Mouse (Mus musculus): ENCODE measurements around the gene Fgf15. TPM values are rescaled to one million over a fixed set of nuclear protein-coding genes. Genes with fewer than 3 reads are reported as not detected.

Gene Fgf15
- total RNA-seq (2014; rRNA removed) (9.9 and 11.3 TPM in 2 replicates), polyA plus RNA-seq (2015; fragmentation: Nextera tagmentation; extraction: Ambion mirVana) (9.1 and 9.4 TPM in 2 replicates)

- WGBS = 1% methylated on average over 65 of the region's 65 CpGs
- peaks cover 23% of the 10 kb centered on the region for H3K27me3 ChIP-seq (ENCODE audit: insufficient read depth, low read length)
- DNase-seq (ENCODE audit: low spot score) = peak; percentile 37
Observed at GRCm38 (mm10) chr7:144896294-144897218, at the start of gene Fgf15. TSS of gene Fgf15 (plus strand) at chr7:144896531.

DNA sequence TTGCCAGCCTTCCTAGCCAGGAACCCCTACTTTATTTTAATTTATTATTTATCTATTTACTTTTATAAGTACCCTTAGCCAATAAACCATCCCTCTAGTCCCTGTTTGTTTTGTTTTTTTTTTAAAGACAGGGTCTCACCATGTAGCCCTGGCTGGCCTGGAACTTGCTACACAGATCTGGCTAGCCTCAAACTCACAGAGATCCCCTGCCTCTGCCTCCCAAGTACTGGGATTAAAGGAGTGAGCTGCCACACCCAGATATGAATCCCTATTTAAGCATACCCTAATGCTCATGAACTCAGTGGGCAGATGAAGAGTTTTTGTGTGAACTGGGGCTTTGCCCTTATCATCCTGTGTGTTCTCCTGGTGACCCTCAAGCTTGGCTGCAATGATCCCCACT, 49.3 kb upstream of the Fgf15 start, which contains the start of gene Fgf4:
TSS of gene Fgf4 (plus strand) at position 301 of the 400 bp plus-strand sequence.
- no peaks in the 10 kb centered on the region for H3K36me3 ChIP-seq (ENCODE audit: insufficient read depth, low read length)
- no peak within 1 kb of the TSS for H3K4me2 ChIP-seq (ENCODE audit: low read depth, low read length)
- DNase-seq (ENCODE audit: low spot score) (no peak), ATAC-seq (no peak)
- H3K9ac ChIP-seq (replicated peaks; ENCODE audit: low read length) = no peak within 1 kb of the TSS
- H3K9me3 ChIP-seq (ENCODE audit: low read length) = no peaks in the 10 kb centered on the region
- no peaks in the 10 kb centered on the region for H3K27me3 ChIP-seq (ENCODE audit: insufficient read depth, low read length)
- H3K4me3 ChIP-seq (ENCODE audit: low read length) = no peak within 1 kb of the TSS
- no peak for TF ChIP-seq CTCF (IDR thresholded peaks at IDR 0.05; ENCODE audit: low read depth)
- H3K4me1 ChIP-seq (ENCODE audit: insufficient read depth, low read length) = no peaks in the 10 kb centered on the region
- H3K27ac ChIP-seq = no peak within 1 kb of the TSS

More at GRCm38 (mm10) chr7:144896294-144897218, at the start of gene Fgf15:
- Histone ChIP-seq H3K4me3 (ENCODE audit: low read length) (peak within 1 kb of the TSS; percentile 37), H3K9ac (replicated peaks; ENCODE audit: low read length) (peak within 1 kb of the TSS; percentile 18), H3K36me3 (ENCODE audit: insufficient read depth, low read length) (no peaks in the 10 kb centered on the region), H3K9me3 (ENCODE audit: low read length) (no peaks in the 10 kb centered on the region), H3K4me1 (ENCODE audit: insufficient read depth, low read length) (peaks cover 9% of the 10 kb centered on the region), H3K27ac (no peak within 1 kb of the TSS), H3K4me2 (ENCODE audit: low read depth, low read length) (peak within 1 kb of the TSS; percentile 70)
- no peak for TF ChIP-seq CTCF (IDR thresholded peaks at IDR 0.05; ENCODE audit: low read depth)
- peak; percentile 34; the same call in 1 of the 2 replicates for ATAC-seq

GRCm38 (mm10) chr7:144851321-144851720, 45.0 kb upstream of the Fgf15 start:
- H3K4me2 ChIP-seq (ENCODE audit: low read depth, low read length) = no peak overlapping the region
- no peaks in the 10 kb centered on the region for H3K36me3 ChIP-seq (ENCODE audit: insufficient read depth, low read length)
- H3K27ac ChIP-seq = no peak overlapping the region
- H3K4me1 ChIP-seq (ENCODE audit: insufficient read depth, low read length) = no peaks in the 10 kb centered on the region
- ATAC-seq = no peak
- H3K9ac ChIP-seq (replicated peaks; ENCODE audit: low read length) = no peak overlapping the region
- TF ChIP-seq CTCF (IDR thresholded peaks at IDR 0.05; ENCODE audit: low read depth) = no peak
- H3K27me3 ChIP-seq (ENCODE audit: insufficient read depth, low read length) = no peaks in the 10 kb centered on the region
- no peak overlapping the region for H3K4me3 ChIP-seq (ENCODE audit: low read length)
- no peaks in the 10 kb centered on the region for H3K9me3 ChIP-seq (ENCODE audit: low read length)
- DNase-seq (ENCODE audit: low spot score) = no peak
- 68% methylated on average over 3 of the region's 3 CpGs for WGBS

DNA sequence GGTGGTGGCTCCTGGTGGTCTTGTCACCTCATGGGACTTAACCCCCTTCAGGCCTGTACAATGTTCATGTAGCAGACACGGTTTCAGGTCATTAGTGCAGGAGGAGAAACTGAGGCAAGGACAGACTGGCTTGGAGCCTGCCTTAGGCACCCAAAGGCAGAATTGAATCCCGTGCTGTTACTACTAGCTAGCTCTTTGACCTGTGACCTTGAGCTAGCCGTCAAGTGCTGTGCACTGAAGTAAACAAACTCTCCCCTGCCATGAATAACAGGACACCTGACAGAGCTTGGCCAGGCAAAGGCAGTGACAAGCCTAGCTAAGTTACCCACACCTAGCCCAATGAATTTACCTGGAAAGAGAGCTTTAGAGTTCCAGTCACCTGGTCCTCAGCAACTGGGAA, 41.4 kb upstream of the Fgf15 start:
- Histone ChIP-seq H3K27me3 (ENCODE audit: insufficient read depth, low read length) (peaks cover 7% of the 10 kb centered on the region; the same call in 1 of the 2 replicates), H3K4me1 (ENCODE audit: insufficient read depth, low read length) (no peaks in the 10 kb centered on the region), H3K36me3 (ENCODE audit: insufficient read depth, low read length) (no peaks in the 10 kb centered on the region), H3K9me3 (ENCODE audit: low read length) (no peaks in the 10 kb centered on the region), H3K27ac (no peak overlapping the region), H3K4me2 (ENCODE audit: low read depth, low read length) (no peak overlapping the region), H3K4me3 (ENCODE audit: low read length) (no peak overlapping the region), H3K9ac (replicated peaks; ENCODE audit: low read length) (no peak overlapping the region)
- DNase-seq (ENCODE audit: low spot score) (no peak), ATAC-seq (no peak)
- TF ChIP-seq CTCF (IDR thresholded peaks at IDR 0.05; ENCODE audit: low read depth) = no peak
- WGBS = 65% methylated on average over 3 of the region's 3 CpGs

- Histone ChIP-seq H3K36me3 (ENCODE audit: insufficient read depth, low read length) (no peaks in the 10 kb centered on the region), H3K27ac (no peak overlapping the region), H3K27me3 (ENCODE audit: insufficient read depth, low read length) (peaks cover 27% of the 10 kb centered on the region), H3K9ac (replicated peaks; ENCODE audit: low read length) (no peak overlapping the region), H3K4me1 (ENCODE audit: insufficient read depth, low read length) (no peaks in the 10 kb centered on the region; the same call in 1 of the 2 replicates), H3K9me3 (ENCODE audit: low read length) (no peaks in the 10 kb centered on the region), H3K4me2 (ENCODE audit: low read depth, low read length) (no peak overlapping the region), H3K4me3 (ENCODE audit: low read length) (no peak overlapping the region)
- ATAC-seq (no peak), DNase-seq (ENCODE audit: low spot score) (no peak)
- WGBS = 85% methylated on average over 7 of the region's 7 CpGs
- no peak for TF ChIP-seq CTCF (IDR thresholded peaks at IDR 0.05; ENCODE audit: low read depth)
Observed at GRCm38 (mm10) chr7:144857158-144857557, 39.2 kb upstream of the Fgf15 start.

GRCm38 (mm10) chr7:144857826-144858342, 38.4 kb upstream of the Fgf15 start:
- WGBS = 79% methylated on average over 3 of the region's 3 CpGs
- Histone ChIP-seq H3K4me1 (ENCODE audit: insufficient read depth, low read length) (peaks cover 3% of the 10 kb centered on the region; the same call in 1 of the 2 replicates), H3K27ac (no peak overlapping the region), H3K36me3 (ENCODE audit: insufficient read depth, low read length) (no peaks in the 10 kb centered on the region), H3K4me3 (ENCODE audit: low read length) (no peak overlapping the region), H3K9ac (replicated peaks; ENCODE audit: low read length) (no peak overlapping the region), H3K9me3 (ENCODE audit: low read length) (no peaks in the 10 kb centered on the region), H3K4me2 (ENCODE audit: low read depth, low read length) (no peak overlapping the region), H3K27me3 (ENCODE audit: insufficient read depth, low read length) (peaks cover 28% of the 10 kb centered on the region)
- no peak for ATAC-seq
- TF ChIP-seq CTCF (IDR thresholded peaks at IDR 0.05; ENCODE audit: low read depth) = no peak
- no peak for DNase-seq (ENCODE audit: low spot score)

Measured in hindbrain, postnatal 0 days (tissue).